Mouse (Mus musculus): ENCODE results near the gene Krt88. TPM values are rescaled to one million over a fixed set of nuclear protein-coding genes. Genes with fewer than 3 reads are reported as not detected.
A peak's percentile ranks its signal among the peaks of the same experiment; 100 is the strongest.

Gene Krt88
- total RNA-seq (2021), result not detected
- long read RNA-seq, experiment 1, result 0 reads
- long read RNA-seq, experiment 2, result 0 reads

DNA sequence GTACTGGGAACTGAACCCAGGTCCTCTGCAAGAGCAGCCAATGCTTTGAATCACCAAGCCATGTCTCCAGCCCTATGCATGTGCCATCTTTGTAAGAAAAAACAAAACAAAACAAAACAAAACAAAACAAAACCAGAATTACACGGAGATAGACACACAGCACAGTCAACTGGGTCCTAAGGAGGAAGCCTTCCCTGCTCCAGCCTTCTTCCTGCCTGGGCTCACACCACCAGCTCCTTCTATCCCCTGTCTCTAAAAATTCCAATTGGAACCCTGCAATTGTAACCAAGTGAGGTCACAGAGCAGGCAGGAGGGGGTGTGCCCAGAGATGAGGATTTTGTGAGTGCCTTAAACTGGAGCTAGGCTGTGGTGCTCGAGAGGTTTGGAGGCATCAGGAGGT lies at the start of gene Krt88:
TSS of gene Krt88 (plus strand) at position 301 of the 400 bp plus-strand sequence.
- no peak for DNase-seq (ENCODE audit: low spot score in 2 of 2)

DNA sequence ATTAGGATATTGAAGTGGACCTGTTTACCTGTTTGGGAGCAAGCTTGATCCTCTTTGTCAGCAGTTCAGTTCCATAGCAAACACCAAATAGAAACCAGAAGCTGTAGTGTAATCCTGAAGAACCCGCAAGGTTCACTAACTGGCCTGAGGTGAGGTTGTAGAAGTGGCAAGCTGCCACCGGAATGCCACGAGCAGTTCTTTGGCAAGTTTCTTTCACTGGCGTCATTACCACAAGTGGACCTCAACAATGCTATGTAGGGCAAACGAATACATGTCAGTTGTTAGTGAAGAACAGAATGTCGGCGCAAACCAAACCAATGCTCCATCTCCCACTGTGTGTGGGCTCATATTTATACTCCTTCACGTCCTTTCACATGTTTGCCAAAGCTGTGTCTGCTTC lies 49.3 kb upstream of the Krt88 start:
- DNase-seq (ENCODE audit: low spot score in 2 of 2), result no peak

DNA sequence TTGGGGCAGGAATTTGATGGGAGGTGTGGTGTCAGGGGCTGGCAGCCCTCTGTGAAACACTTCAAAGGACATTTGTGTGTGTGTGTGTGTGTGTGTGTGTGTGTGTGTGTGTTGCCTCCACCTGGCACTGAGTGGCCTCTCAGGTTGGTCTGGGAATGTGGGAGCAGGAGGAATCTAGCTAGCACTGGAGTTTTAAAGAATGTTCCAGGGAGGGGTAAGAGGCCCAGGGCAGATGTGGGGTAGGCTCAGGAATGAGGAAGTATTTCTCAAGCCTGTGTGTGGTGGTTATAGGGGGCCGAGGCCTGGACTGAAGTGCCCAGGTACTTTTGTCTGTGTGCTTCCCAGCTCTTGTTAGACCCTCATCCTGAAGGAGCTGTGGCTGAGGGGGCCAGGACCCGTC lies 36.8 kb upstream of the Krt88 start, which contains the start of gene Krt7:
TSS of gene Krt7 (plus strand) at position 269 of the 400 bp plus-strand sequence.
- no peak for DNase-seq (ENCODE audit: low spot score in 2 of 2)

DNA sequence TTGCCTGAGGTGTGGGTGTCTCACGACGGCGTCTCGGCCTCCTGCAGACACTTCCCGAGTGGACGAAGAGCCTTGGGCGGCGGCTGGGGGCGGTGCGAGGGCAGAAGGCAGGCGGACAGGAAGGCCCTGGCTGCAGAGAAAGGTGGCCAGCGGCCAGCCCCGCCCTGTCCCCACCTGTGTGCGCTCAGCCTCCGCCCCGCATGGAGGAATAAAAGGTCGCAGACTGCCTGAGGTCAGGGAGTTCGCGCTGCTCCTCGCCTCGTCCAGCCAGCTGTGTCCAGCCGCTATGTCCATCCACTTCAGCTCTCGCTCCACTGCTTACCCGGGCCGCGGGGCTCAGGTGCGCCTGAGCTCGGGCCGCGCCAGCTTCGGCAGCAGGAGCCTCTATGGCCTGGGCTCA lies 35.4 kb upstream of the Krt88 start:
- DNase-seq (ENCODE audit: low spot score in 2 of 2), result no peak

GRCm38 (mm10) chr15:101413916-101414635 lies 33.5 kb upstream of the Krt88 start:
- DNase-seq (ENCODE audit: low spot score in 2 of 2), result no peak

DNA sequence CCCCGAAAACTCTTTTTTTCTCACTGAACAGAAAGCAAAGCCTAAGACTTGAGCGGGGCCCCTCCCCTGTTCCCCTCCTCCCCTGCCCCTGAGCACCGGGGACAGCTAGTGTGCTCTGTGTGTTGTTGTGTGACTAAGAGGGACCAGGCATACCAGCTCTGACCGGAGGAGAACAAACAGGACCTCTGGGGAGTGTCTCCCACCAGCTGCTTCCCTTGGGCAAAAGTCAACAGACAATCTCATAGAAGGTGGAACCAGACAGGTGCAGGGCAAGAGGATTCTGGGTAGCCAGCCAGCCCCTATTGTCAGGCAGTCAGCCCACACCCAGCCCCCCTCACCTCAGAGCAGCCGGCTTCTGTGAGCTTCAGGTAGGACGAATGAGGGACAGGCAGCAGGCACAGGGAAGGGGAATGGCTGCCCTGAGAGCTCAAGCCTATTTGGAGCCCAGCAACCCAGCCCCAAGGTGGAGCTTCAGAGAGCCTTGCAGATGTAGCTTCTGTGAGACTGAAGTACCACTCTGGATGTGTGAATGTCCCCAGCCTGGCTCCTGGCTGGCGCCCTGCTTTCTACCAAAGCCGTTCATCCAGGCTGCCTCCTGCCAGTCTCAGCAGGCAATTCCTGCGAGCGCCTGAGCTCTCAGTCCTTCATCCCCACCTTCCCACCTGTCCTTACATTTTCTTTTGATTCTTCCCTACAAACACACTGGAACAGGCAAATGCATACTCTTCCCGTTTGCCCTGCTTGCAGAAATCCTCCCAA lies 32.6 kb upstream of the Krt88 start:
- no peak for DNase-seq (ENCODE audit: low spot score in 2 of 2)

DNA sequence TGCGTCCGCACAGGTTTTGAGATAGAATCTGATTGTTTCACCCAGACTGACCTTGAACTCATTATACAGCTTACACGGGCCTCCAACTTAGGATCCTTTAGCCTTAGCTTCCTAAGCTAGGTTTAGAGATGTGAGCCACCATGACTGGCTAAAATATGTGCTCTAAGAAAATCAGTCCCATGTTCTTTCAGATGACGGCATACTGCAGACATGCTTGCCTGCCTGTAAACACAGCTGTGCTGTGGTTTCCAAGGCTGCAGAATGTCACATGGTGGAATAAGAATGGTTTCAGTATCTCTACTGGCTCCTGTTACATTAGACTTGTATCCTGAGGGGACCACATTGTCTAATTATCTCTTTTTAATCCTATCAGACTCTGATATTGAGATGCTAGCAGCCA lies 28.6 kb upstream of the Krt88 start:
- DNase-seq (ENCODE audit: low spot score in 2 of 2), result no peak

- DNase-seq (ENCODE audit: low spot score in 2 of 2), result no peak
Observed at GRCm38 (mm10) chr15:101420903-101421302, 26.6 kb upstream of the Krt88 start.

DNA sequence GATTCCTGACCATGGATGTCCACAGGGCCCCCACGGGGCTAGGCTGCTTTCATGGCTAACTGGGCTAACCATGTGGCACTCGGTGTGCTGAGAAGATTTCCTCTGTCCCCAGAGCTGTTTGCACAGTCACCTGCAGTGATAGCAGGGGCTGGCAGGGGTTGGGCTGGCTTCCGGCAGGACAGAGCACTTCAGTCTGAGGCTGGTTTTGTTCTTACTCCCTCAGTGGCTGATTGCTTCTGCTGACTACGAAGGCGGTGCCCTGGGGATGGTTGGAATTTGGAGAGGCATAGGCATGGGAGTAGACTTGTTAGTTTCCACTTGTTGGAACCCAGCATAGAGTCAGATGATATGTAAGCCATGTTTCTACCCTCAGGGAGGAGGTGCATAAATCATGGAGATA lies 22.6 kb upstream of the Krt88 start:
- DNase-seq (ENCODE audit: low spot score in 2 of 2), result no peak

- DNase-seq (ENCODE audit: low spot score in 2 of 2), result no peak
Observed at GRCm38 (mm10) chr15:101436611-101437010, 10.9 kb upstream of the Krt88 start.

- no peak for DNase-seq (ENCODE audit: low spot score in 2 of 2)
Observed at GRCm38 (mm10) chr15:101438555-101438954, 9.0 kb upstream of the Krt88 start, which contains the start of gene Krt87. Gene Krt87 (minus strand): TSS chr15:101438804.

DNA sequence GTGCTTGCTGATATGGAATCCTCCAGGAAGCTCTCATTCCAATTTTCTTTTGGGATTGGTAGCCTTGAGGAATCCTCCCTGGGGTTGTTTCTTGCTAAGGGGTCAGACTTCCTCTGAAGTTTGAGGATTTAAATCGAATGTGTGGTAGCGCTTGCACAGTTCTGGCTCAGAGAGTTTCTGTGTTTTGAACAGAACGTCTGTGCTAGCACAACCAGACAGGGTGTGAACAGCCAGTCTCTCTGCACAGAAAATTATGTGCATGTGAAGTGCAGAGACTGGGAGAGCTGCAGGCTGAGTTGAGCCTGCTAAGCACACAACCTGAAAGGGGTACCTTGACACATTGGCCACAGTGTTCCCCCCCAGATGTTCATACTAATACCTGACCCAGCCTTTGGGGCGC lies 6.7 kb upstream of the Krt88 start:
- DNase-seq (ENCODE audit: low spot score in 2 of 2), result no peak

- DNase-seq (ENCODE audit: low spot score in 2 of 2), result no peak
Observed at GRCm38 (mm10) chr15:101446572-101446971, 972 bp upstream of the Krt88 start.

DNA sequence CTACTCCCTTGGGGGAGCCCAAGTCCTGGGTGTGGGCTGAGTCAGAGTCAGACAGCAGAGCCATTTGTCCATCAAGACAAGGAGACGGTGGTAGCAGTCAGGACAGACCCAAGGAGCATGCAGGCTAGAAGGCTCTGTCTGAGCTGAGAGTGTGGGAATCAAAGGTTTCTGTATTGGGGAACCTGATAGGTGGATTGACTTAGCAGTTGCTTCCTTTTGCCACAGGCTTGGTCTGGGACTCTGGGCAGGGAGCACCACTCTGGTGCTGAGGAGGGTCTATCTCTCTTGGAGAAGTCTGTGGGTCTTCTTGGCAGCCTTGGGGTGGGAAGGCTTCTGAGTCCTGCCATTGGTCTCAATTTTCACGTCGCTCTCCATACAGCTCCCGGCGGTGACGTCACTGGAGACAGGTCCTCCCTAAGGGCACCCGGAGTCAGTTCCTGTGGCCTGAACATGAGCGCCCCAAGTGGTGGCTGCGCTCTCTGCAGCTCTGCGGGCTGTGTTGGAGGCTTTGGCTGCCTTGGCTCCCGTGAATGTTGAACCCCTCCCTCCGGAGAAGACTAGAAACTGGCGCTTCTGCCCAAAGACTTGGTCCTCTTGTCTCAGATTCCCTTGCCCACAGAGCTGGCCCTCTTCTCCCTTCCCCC lies 5.7 kb downstream of the Krt88 start:
- DNase-seq (ENCODE audit: low spot score in 2 of 2), result peak; percentile 76 to 81

- DNase-seq (ENCODE audit: low spot score in 2 of 2), result no peak
Observed at GRCm38 (mm10) chr15:101454774-101455173, 7.2 kb downstream of the Krt88 start.

GRCm38 (mm10) chr15:101455292-101455691 lies 7.7 kb downstream of the Krt88 start:
- DNase-seq (ENCODE audit: low spot score in 2 of 2), result no peak

- no peak for DNase-seq (ENCODE audit: low spot score in 2 of 2)
Observed at GRCm38 (mm10) chr15:101455891-101456290, 8.3 kb downstream of the Krt88 start.

DNA sequence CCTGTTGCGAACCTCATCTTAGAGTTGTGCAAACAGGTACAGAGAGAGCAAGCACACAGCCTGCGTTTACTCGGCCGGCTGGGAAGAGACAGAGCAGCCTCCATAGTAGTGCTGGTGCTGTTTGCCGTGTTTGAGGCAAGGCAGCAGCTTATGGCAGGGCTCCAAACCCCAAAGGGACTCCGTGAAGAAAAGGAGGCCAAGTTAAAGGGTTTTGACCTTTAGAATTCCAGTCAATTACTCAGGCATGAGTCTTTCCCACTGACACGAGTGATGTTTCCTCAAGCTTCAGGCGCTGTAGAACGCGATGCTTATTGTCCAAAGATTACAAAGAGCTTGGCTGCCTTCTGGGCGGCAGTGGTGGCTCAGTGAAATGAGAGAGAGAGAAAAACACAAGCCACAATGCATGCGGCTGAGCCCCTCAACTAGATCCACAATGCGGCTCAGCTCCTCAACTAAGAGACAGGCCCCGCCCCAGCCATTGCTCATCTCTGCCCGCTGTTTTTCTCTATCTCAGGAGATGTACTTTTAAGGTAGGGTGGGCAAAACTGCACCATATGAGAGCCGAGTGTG lies 10.9 kb downstream of the Krt88 start:
- DNase-seq (ENCODE audit: low spot score in 2 of 2), result no peak

DNA sequence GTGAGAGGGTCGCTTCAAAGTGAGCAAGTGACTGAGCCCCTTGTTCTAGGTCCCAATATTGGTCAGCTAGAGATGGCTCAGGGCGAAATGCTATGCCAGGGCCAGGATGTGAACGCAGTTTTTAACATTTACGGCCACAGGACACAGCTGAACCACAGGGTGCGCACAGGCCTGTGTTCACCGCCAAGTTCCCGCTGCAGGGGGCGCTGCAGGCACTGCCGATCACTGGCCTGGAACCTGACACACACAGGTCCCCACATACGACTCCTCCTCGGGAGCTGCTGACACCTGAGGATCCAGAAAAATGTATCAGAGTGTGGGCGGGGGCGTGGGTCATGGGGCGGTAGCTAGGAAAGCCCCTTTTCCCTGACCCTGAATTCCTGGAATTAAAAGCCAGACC lies 11.7 kb downstream of the Krt88 start:
- DNase-seq (ENCODE audit: low spot score in 2 of 2), result no peak

DNA sequence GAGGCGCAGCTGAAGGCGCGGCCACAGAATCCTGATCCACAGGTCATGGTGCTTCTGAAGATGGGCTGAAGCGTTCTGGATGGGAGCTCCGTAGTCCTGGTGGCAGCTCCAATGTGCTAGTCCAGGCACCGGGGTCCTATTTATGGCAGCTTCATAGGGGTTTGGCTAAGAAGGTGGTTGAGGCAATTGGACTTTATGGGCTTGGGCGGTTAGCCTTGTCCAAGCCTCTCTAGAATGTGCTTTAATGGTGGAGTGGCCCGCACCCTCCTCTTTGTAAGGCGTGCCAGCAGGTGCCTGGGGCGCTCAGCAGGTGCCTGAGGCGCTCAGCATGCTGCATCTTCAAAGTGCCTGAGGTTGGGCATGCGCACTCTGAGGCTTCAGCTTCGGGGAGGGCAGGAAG lies 16.1 kb downstream of the Krt88 start, which contains the start of gene Krt81:
TSS of gene Krt81 (minus strand) at position 101 of the 400 bp plus-strand sequence.
- no peak for DNase-seq (ENCODE audit: low spot score in 2 of 2)

DNA sequence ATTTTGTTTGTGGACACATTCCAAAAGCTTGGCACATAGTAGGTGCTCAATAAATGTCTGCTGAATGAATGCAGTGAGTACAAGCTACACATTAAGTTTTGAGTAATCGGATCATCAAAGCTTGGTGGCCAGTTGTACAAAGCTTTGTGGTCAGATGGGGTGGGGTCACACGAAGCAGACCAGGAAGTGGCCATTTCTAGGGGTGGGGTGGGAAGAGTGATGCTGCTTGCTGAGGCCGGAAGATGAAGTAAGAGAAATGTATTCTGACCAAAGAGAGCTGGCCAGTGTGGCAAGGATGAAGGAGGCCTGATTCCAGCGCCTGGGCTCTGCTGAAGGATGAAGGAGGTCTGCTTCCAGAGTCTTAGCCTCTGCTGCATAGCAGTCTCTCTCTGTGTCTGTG lies 21.5 kb downstream of the Krt88 start:
- DNase-seq (ENCODE audit: low spot score in 2 of 2), result no peak
